Mouse (Mus musculus): ENCODE results near the gene Rgs6.

DNA sequence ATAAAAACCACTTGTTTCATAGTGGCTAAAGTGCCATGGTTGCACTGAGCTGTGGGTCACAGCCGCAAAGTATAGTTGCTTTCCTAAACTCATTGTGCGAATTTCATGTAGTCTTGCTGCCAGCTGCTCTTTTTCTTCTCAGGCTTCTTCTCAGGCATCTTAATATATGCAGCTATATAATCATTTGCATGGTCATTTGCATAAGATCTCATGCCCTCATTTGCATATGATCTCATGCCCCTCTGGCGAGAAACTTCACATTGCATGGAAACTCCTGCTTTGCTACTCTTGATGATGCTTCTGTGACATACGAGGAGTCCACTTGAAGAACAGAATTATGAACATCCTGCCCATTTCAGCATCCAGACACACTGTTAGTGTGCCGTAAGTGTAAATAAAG lies 266.8 kb downstream of the Rgs6 start:
- TF ChIP-seq POLR2A (IDR thresholded peaks at IDR 0.05; ENCODE audit: borderline replicate concordance, extremely low read depth, low read depth, low read length) (no peak), CTCF (IDR thresholded peaks at IDR 0.05; ENCODE audit: insufficient read depth, low read length) (no peak)
